Mouse (Mus musculus): ENCODE results near the gene Cideb.

GRCm38 (mm10) chr14:55757566-55757965 is 692 bp downstream of the Cideb start:
- TF ChIP-seq GATA1 (IDR thresholded peaks at IDR 0.05; ENCODE audit: borderline replicate concordance, low read length) (no peak), FLI1 (IDR thresholded peaks at IDR 0.05; ENCODE audit: low read length) (no peak)

Data from megakaryocyte, embryonic 14.5 days (primary cell).